Mouse (Mus musculus) erythroblast, embryonic 14.5 days (primary cell): Measurements from ENCODE around the gene Nup210. TPM values are rescaled to one million over a fixed set of nuclear protein-coding genes. Genes with fewer than 3 reads are reported as not detected.

Source experiments
- H3K27me3 ChIP-seq: 2 replicates; pipeline ENCODE4 v1.6.1; 2012; ENCODE audit warnings: inconsistent platforms; ENCODE audit not compliant: control insufficient read depth
- H3K36me3 ChIP-seq: 2 replicates; pipeline ENCODE4 v1.6.1; 2012; ENCODE audit warnings: mild to moderate bottlenecking, inconsistent platforms; ENCODE audit not compliant: control insufficient read depth
- H3K4me1 ChIP-seq: 2 replicates; pipeline ENCODE4 v1.6.1; 2012; ENCODE audit warnings: inconsistent platforms; ENCODE audit not compliant: control insufficient read depth
- H3K4me3 ChIP-seq: replicated peaks from 2 replicates; pipeline ENCODE3; 2012; ENCODE audit warnings: moderate library complexity, mild to moderate bottlenecking, inconsistent platforms
- H3K9me3 ChIP-seq: 2 replicates; pipeline ENCODE4 v1.6.1; 2012; ENCODE audit warnings: low read length, inconsistent platforms, mixed read lengths; ENCODE audit not compliant: control insufficient read depth
- GATA1 ChIP-seq: IDR thresholded peaks from 2 replicates; pipeline ENCODE4 v1.6.1; 2012; ENCODE audit warnings: low read length, inconsistent platforms, mixed read lengths
- TAL1 ChIP-seq: IDR thresholded peaks from 3 replicates; pipeline ENCODE4 v1.6.1; 2012; ENCODE audit warnings: low read length, inconsistent platforms, mixed read lengths
- polyA plus RNA-seq: library from polyadenylated mRNA; stranded (reverse); fragments of >175 nt; gene quantifications from 2 replicates; pipeline ENCODE4 v1.2.3, GENCODE M21; 2012

The Nup210 gene
- polyA plus RNA-seq, 1 experiment = 15.1 TPM

DNA sequence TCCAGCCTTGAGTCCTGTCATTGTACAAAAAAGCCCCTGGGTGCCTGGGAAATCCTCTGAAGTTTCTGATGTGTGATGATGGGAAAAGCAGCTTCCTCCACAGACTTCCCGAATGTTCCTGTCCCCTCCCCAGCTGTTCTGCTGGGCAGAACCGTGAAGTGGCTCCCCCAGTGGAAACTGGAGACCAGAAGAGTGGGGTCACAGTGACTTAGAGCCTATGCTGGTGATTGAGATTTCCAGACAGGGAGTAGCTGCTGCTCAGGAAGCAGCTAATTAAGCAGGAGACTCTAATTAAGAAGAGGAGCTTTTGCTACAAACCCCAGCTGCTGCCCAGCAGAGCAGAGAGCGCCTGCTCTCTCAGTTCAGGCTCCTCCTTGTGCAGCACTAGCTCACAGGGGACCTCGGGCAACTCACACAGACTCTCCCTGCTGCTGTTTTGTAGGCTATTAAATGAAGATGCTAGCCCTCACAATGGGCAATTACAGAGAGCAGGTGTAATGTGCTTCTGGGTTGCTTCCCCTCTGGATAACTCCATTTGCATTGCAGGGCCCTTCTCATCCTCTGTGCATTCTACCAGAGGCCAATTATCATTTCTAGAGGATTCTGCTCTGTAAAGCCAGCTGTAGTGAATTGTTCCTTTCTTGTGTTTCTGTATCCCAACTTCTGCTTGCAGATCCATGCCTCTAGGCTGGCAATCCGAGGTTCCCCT, 30.0 kb upstream of the Nup210 start:
- Histone ChIP-seq H3K9me3 (peaks cover 12% of the 10 kb centered on the region), H3K27me3 (peaks cover 62% of the 10 kb centered on the region), H3K4me3 (no peak overlapping the region), H3K4me1 (peaks cover 34% of the 10 kb centered on the region), H3K36me3 (no peaks in the 10 kb centered on the region)
- TF ChIP-seq GATA1 (no peak), TAL1 (no peak)

DNA sequence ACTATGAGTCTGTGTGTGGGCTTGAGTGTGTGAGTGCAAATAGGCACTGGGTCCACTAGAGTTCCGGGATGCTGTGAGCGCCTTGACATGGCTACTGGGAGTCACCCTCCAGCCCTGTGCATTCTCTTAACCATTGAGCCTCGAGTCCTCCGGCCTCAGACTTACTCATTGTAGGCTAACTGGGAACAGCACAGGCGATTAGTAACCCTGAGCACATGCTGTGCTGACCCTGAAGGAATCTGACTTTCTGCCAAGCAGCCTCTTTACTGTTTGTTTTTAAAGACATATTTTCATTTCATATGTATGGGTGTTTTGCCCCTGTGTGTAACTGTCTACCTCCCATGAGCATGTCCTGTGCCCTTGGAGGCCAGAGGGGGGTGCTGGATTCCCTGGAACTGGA, 28.9 kb upstream of the Nup210 start:
- no peaks in the 10 kb centered on the region for H3K36me3 ChIP-seq
- H3K4me3 ChIP-seq = no peak overlapping the region
- H3K9me3 ChIP-seq = peaks cover 6% of the 10 kb centered on the region
- peaks cover 56% of the 10 kb centered on the region for H3K27me3 ChIP-seq
- H3K4me1 ChIP-seq = peaks cover 31% of the 10 kb centered on the region
- TF ChIP-seq TAL1 (no peak), GATA1 (no peak)

DNA sequence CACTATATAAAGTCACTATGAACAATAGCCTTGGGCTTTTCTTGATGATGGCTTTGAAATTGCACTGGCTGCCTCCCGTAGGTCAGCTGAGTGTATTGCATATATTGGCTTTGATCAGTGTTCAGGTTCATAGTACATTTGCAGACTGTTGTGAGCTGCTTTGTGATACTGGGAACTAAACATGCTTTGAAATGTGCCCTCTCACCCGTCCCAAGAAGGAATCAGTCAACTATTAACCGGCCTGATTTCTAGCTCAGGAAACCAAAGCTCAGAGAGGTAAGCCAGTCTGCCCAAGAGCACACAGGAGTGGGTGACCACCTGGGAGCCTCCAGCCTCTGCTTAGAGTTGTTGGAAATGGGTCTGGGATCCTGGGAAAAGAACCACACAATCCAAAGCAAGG, 28.4 kb upstream of the Nup210 start:
- TF ChIP-seq TAL1 (no peak), GATA1 (no peak)
- peaks cover 6% of the 10 kb centered on the region for H3K9me3 ChIP-seq
- H3K27me3 ChIP-seq = peaks cover 55% of the 10 kb centered on the region
- no peaks in the 10 kb centered on the region for H3K36me3 ChIP-seq
- no peak overlapping the region for H3K4me3 ChIP-seq
- H3K4me1 ChIP-seq = peaks cover 36% of the 10 kb centered on the region

DNA sequence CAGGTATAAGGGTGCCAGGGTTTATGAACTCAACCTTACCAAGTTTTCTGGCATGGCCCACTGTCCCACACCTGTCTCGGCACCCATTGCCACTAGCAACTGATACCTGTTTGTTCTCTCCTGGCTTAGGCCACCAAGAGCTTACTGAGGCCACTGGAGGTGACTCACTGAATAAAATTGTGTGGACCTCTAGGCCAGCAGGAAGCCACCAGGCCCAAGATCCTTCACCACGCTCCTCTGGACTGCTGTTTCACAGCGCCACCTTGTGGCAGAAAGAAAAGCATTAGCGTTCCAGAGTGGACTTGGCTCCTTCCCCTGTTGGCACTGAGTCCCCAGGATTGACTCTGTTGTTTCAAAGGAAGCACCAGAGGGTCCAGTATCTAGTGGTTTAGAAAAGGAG, 23.2 kb upstream of the Nup210 start:
- Histone ChIP-seq H3K9me3 (no peaks in the 10 kb centered on the region), H3K4me3 (no peak overlapping the region), H3K4me1 (peaks cover 45% of the 10 kb centered on the region), H3K36me3 (no peaks in the 10 kb centered on the region), H3K27me3 (peaks cover 41% of the 10 kb centered on the region)
- TF ChIP-seq TAL1 = no peak
- TF ChIP-seq GATA1 = no peak

DNA sequence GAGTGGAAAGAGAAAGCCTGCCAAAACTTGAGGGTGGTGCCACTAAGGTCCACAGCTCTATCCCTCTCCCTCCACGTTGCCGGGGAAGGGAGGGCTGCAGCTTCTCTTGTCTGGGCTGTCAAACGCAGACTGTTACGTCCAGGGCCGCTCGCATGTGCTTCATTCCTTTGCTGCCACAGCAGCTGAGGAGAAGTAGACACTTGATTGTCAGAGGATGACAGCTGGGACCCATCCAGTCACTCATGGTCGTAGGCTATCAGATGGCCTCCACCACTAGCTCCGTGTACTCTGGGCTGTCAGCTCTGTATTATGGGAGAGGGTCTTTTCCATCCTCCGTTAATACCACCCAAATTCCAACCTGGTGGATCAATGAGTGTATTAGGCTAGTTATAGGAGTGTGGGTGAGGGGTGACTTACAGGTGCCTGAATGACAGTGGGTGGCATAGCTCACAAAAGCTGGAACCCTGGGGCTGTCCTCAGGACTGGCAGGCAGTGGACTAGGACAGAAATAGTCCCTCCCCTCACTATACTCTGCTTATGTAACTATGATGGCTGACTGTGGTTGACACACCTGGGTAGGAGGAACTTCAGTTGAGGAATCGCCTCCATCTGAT, 20.8 kb upstream of the Nup210 start:
- H3K36me3 ChIP-seq = no peaks in the 10 kb centered on the region
- H3K4me1 ChIP-seq = peaks cover 34% of the 10 kb centered on the region
- H3K27me3 ChIP-seq = peaks cover 42% of the 10 kb centered on the region
- no peak overlapping the region for H3K4me3 ChIP-seq
- no peaks in the 10 kb centered on the region for H3K9me3 ChIP-seq
- TF ChIP-seq TAL1 (no peak), GATA1 (no peak)

DNA sequence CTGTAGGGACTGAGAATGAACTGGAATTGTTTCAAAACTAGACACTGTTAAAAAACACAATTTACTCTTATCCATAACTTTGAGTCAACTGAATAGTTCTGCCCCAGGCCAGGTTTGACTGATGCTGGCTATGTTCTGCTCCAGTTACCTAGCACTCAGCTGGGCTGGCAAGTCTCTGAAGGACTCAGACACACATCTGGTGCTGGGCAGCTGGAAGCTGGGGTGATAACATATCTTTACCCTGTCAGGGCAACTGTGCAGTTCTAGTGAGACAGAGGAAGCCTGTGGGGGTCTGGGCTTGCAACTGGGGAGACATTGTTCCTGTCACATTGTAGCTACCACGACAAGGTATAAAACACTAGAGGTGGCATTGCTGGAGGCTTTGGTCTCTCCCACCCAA, 14.2 kb upstream of the Nup210 start:
- no peak for TF ChIP-seq GATA1
- TF ChIP-seq TAL1 = no peak
- Histone ChIP-seq H3K36me3 (no peaks in the 10 kb centered on the region), H3K4me3 (no peak overlapping the region), H3K27me3 (peaks cover 45% of the 10 kb centered on the region), H3K4me1 (peaks cover 27% of the 10 kb centered on the region), H3K9me3 (peaks cover 5% of the 10 kb centered on the region)

DNA sequence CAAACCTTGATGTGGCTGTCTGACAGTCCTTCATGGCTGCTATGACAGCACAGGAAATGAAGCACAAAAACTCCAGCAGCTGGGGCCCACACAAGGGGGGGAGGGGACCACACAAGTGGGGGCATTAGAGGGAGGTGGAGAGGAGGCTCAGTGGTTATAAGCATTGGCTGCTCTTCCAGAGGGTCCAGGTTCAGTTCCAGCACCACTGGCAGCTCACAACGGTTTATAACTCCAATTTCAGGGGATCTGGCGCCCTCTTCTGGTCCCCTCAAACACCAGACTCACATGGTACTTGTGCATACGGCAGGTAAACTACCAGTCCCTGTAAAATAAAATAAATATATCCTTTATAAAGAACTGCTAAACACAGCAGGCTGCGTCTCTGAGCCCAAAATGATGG, 12.4 kb upstream of the Nup210 start:
- Histone ChIP-seq H3K36me3 (no peaks in the 10 kb centered on the region), H3K27me3 (peaks cover 54% of the 10 kb centered on the region), H3K9me3 (peaks cover 5% of the 10 kb centered on the region), H3K4me1 (peaks cover 34% of the 10 kb centered on the region), H3K4me3 (no peak overlapping the region)
- TF ChIP-seq TAL1 = no peak
- no peak for TF ChIP-seq GATA1

DNA sequence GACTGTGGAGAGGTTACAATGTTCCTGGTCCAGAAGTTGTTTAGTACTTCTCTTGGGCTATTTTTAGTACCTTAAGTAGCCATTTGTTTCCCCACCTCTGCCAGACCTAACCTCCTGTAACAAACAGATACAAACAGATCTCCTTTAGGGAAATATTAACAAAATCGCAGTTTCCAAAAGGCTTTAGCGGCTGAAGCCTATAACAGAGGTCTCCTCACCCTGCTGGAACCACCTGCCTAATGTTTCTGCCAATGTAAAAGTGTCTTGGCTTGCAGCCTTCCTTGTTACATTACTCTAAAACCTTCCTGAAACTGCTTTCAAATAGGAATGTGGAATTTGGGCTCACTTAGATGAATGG, 8.6 kb upstream of the Nup210 start:
- H3K27me3 ChIP-seq = peaks cover 55% of the 10 kb centered on the region
- peaks cover 22% of the 10 kb centered on the region for H3K9me3 ChIP-seq
- H3K4me1 ChIP-seq = peaks cover 29% of the 10 kb centered on the region
- no peak for TF ChIP-seq GATA1
- TF ChIP-seq TAL1 = no peak
- H3K4me3 ChIP-seq = no peak overlapping the region
- peaks cover 15% of the 10 kb centered on the region for H3K36me3 ChIP-seq

DNA sequence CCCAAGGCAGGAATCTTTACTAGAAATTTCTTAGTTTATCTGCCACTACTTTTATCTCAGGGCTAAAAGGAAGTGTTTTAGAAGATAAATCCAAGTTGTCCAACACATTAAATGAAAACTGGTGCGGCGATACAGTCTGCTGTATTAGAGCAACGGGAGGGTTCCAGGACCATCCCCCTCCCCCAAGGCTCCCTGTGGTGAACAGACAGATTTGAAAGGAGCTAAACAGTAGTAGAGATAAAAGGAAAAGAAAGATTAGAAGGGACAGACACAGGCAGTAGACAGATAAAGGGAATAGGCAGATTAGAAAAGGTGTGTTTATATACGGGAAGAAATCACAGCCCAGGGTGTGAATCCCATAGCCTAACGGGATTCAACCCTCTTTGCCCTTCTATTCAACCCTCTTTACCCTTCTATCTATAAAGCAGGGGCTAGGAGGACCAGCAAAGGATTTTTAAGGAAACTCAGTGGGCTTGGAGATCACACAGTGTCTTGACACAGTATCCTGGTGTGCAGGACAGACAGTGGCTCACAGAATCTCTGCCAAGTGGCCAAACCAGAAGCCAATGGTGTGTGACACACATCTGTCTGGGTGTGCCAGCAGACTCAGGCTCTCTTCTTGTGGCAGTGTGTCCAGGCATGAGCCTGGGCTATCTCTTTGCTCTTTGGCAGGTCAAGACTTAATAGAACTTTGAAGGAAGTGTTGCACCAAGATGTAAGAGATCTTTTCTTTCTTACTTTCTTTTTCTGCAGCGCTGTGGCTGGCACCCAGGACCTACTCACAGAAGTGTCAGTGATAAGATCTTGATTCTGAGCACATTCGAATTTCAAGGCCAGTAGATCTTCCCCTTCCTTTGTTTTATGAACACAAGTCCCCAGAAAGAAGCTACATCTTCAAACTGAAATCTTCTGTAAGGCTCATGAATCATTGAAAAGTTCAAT, 7.9 kb upstream of the Nup210 start:
- peaks cover 31% of the 10 kb centered on the region for H3K4me1 ChIP-seq
- peaks cover 22% of the 10 kb centered on the region for H3K9me3 ChIP-seq
- no peak for TF ChIP-seq GATA1
- no peak for TF ChIP-seq TAL1
- no peak overlapping the region for H3K4me3 ChIP-seq
- H3K27me3 ChIP-seq = peaks cover 55% of the 10 kb centered on the region
- peaks cover 20% of the 10 kb centered on the region for H3K36me3 ChIP-seq
